Mouse (Mus musculus) embryonic facial prominence, embryonic 15.5 days (tissue): ENCODE measurements around the gene Nr1h2. TPM values are rescaled to one million over a fixed set of nuclear protein-coding genes. Genes with fewer than 3 reads are reported as not detected.

Experiments used
- ATAC-seq: fragments of 200-750 bp; cut with Nextera tagmentation; 2 replicates; pipeline ENCODE4 v1.8.0; 2017; ENCODE audit warnings: low read depth, moderate TSS enrichment; ENCODE audit not compliant: insufficient number of reproducible peaks, low FRiP score, low TSS enrichment
- H3K27ac ChIP-seq: fragments of 300-500 bp; sonication (generic); replicated peaks from 2 replicates; pipeline ENCODE4 v1.5.1; 2015; ENCODE audit warnings: mild to moderate bottlenecking, inconsistent platforms
- H3K27me3 ChIP-seq: fragments of 300-500 bp; sonication (generic); 2 replicates; pipeline ENCODE4 v1.6.1; 2015; ENCODE audit warnings: inconsistent platforms
- H3K36me3 ChIP-seq: fragments of 300-500 bp; sonication (generic); 2 replicates; pipeline ENCODE4 v1.6.1; 2015; ENCODE audit warnings: mild to moderate bottlenecking, inconsistent platforms
- H3K4me1 ChIP-seq: fragments of 300-500 bp; sonication (generic); 2 replicates; pipeline ENCODE4 v1.6.1; 2015; ENCODE audit warnings: inconsistent platforms
- H3K4me2 ChIP-seq: fragments of 300-500 bp; sonication (generic); replicated peaks from 2 replicates; pipeline ENCODE4 v1.6.1; 2015; ENCODE audit warnings: mild to moderate bottlenecking, inconsistent platforms
- H3K4me3 ChIP-seq: fragments of 300-500 bp; sonication (generic); replicated peaks from 2 replicates; pipeline ENCODE4 v1.5.1; 2015; ENCODE audit warnings: mild to moderate bottlenecking, inconsistent platforms
- H3K9ac ChIP-seq: fragments of 300-500 bp; sonication (generic); 2 replicates; pipeline ENCODE4 v1.6.1; 2015; ENCODE audit warnings: inconsistent platforms
- H3K9me3 ChIP-seq: fragments of 300-500 bp; sonication (generic); replicated peaks from 2 replicates; pipeline ENCODE4 v1.6.1; 2016; ENCODE audit warnings: inconsistent platforms
- WGBS: fragments of 180-500 bp; shearing (Covaris S2); methylation state at CpG from one replicate; pipeline ENCODE4 v1.1.7; 2015; 5-methylcytosine and 5-hydroxymethylcytosine counted together
- polyA plus RNA-seq: library from polyadenylated mRNA; unstranded; fragments of >200 nt; fragmentation: Nextera tagmentation; extraction: Ambion mirVana; gene quantifications from 2 replicates; pipeline ENCODE4 v1.2.1, GENCODE M21; 2015

The Nr1h2 gene
- polyA plus RNA-seq, 1 experiment from 2014 or later: 83.4 TPM

DNA sequence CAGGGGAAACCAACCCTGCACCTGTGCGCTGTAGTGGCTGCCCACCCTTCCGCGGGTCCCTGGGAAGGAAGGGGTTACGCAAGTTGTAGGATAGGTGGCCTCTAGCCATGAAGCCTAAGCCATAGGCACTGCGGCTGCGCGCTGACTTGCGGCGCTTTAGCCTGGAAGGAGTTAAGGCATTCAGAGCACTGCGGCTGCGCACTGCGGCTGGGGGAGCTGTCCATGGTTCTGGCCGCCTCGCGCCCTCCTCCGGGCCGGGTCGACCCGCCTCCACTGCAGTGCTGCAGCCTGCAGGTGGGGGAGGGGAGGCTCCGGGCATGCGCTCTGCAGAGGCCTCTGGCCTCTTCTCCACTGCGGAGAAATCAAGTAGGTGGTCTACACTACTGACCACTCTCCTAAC, 40.0 kb upstream of the Nr1h2 start:
- no peak for ATAC-seq
- H3K27ac ChIP-seq: no peak overlapping the region

DNA sequence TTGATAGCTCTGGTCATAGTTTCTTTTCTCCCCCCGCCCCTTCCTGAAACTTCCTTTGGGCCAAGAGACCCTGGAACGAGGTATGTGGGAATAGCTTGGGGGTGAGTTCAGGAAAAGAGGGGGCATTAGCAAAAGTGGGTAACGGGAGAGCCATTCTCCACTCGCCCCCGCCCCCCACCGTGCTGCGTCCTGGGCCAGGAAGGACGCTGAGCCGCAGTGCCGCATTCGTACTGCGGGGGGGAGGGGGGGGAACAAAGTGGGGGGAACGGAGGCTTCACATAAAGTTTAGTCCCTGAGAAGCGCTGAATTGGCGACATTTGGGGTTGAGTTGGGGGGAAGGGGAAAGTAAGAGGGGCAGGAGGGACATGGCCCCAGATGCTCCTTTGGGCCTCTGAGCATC, 39.3 kb upstream of the Nr1h2 start:
- no peaks in the 10 kb centered on the region for H3K9me3 ChIP-seq
- H3K9ac ChIP-seq: no peak overlapping the region
- under 1% methylated on average over 15 of the region's 15 CpGs for WGBS
- H3K4me1 ChIP-seq: peaks cover 44% of the 10 kb centered on the region
- H3K4me3 ChIP-seq: peak overlapping the region; percentile 60; the same call in 1 of the 2 replicates
- ATAC-seq: no peak
- H3K36me3 ChIP-seq: no peaks in the 10 kb centered on the region
- H3K27ac ChIP-seq: no peak overlapping the region
- H3K27me3 ChIP-seq: peaks cover 44% of the 10 kb centered on the region
- no peak overlapping the region for H3K4me2 ChIP-seq

More for the DNA sequence above, 40.0 kb upstream of the Nr1h2 start:
- Histone ChIP-seq H3K9me3 (no peaks in the 10 kb centered on the region), H3K4me1 (peaks cover 37% of the 10 kb centered on the region), H3K27me3 (peaks cover 38% of the 10 kb centered on the region), H3K36me3 (no peaks in the 10 kb centered on the region), H3K4me3 (0 out of 2 replicates have a peak overlapping the region, but pooled peaks have one; percentile 13), H3K9ac (no peak overlapping the region), H3K4me2 (peak overlapping the region; percentile 34)
- WGBS: under 1% methylated on average over 22 of the region's 22 CpGs

DNA sequence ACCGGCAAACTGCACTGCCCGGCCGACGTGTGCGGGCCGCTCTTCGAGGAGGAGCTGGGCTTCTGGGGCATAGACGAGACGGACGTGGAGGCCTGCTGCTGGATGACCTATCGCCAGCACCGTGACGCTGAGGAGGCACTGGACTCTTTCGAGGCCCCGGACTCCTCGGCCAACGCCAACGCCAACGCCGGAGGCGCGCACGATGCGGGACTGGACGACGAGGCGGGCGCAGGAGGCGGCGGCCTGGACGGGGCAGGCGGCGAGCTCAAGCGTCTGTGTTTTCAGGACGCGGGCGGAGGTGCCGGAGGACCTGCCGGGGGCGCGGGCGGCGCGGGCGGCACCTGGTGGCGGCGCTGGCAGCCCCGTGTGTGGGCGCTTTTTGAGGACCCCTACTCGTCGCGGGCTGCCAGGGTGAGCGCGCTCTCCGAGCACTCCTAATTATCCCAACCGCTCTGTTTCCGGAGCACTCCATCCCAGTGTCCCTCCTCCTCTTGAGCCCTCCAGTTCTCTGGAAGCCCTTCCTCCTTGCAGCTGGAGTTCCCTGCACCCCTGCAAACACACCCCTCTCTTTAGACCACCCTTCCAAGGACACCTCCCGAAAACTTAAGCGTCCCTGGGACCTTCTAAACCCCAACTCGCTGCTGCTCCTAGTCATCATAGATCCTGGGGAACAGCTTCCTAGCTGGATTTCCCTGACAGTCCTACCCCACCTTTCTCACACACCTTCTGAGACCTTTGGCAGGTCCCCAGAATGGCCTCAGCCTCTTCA, 37.8 kb upstream of the Nr1h2 start:
- Histone ChIP-seq H3K9ac (peak overlapping the region; percentile 28), H3K36me3 (no peaks in the 10 kb centered on the region), H3K4me2 (peak overlapping the region; percentile 100), H3K27ac (no peak overlapping the region), H3K4me1 (peaks cover 52% of the 10 kb centered on the region), H3K27me3 (peaks cover 59% of the 10 kb centered on the region), H3K4me3 (peak overlapping the region; percentile 60), H3K9me3 (no peaks in the 10 kb centered on the region)
- no peak for ATAC-seq
- under 1% methylated on average over 60 of the region's 60 CpGs for WGBS

DNA sequence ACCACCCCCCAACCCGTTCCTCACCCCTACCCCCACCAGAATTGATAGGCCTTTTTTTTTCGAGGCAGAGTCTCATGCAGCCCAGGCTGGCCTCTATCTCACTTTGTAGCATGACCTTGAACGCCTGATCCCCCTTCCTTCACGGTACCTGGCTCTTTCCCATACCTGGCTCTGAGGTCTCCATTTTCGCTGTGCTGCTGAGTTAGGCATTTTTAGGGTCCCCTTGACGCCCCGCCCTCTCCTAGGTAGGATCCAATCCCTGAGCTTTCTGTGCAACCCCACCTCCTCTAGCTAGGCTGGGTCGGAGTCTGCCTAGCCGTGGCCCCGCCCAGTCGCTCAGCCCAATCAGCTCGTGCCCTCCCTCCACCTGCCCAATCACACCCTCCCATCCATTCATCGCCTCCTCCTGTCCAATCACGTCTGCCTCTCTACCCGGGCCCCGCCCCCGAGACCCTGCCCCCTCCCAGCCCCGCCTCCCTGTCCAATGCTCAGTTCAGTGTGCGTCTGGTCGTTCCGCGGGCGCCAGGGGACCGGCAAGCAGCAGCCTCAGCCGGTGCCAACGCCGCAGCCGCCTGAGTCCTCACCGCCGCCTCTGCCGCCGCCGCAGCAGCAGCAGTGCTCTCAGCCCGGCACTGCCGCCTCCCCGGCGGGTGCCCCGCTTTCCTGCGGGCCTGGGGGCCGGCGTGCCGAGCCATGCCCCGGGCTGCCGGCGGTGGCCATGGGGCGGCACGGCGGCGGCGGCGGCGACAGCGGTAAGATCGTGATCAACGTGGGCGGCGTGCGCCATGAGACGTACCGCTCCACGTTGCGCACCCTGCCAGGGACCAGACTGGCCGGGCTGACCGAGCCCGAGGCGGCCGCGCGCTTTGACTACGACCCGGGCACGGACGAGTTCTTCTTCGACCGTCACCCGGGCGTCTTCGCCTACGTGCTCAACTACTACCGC, 36.9 kb upstream of the Nr1h2 start, which contains the start of gene Kcnc3:
Gene Kcnc3 (plus strand): TSS at position 263 of the 946 bp plus-strand sequence.
- Histone ChIP-seq H3K36me3 (no peaks in the 10 kb centered on the region), H3K9me3 (no peaks in the 10 kb centered on the region), H3K9ac (peak within 1 kb of the TSS; percentile 28), H3K27me3 (peaks cover 68% of the 10 kb centered on the region), H3K4me2 (peak within 1 kb of the TSS; percentile 100), H3K4me1 (peaks cover 56% of the 10 kb centered on the region), H3K4me3 (peak within 1 kb of the TSS; percentile 60), H3K27ac (peak within 1 kb of the TSS; percentile 22; the same call in 1 of the 2 replicates)
- ATAC-seq: peak; percentile 95
- WGBS: under 1% methylated on average over 80 of the region's 80 CpGs

DNA sequence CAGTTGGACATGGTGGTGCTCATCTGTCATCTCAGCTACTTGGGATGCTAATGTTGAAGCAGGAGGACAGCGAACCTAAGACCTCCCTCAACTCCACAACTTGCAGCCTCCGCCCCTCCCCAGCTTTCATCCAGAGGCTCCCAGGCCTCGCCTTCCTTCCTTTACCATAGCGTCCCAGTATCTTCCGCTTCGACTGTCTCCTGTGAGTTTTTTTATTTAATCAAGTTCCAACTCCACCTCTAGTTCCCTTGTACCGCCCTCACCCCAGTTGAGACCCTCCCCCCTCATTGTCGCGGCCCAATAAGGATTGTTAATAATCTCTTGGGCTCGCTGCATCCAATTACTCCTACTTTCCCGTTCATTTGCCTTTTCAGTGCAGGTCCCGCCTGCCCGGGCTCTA, 36.2 kb upstream of the Nr1h2 start:
- H3K27me3 ChIP-seq: peaks cover 75% of the 10 kb centered on the region
- WGBS: 4% methylated on average over 13 of the region's 13 CpGs
- peak overlapping the region; percentile 100 for H3K4me2 ChIP-seq
- peaks cover 56% of the 10 kb centered on the region for H3K4me1 ChIP-seq
- no peaks in the 10 kb centered on the region for H3K36me3 ChIP-seq
- H3K9me3 ChIP-seq: no peaks in the 10 kb centered on the region
- no peak overlapping the region for H3K9ac ChIP-seq
- peak overlapping the region; percentile 22; the same call in 1 of the 2 replicates for H3K27ac ChIP-seq
- ATAC-seq: no peak
- peak overlapping the region; percentile 60 for H3K4me3 ChIP-seq

DNA sequence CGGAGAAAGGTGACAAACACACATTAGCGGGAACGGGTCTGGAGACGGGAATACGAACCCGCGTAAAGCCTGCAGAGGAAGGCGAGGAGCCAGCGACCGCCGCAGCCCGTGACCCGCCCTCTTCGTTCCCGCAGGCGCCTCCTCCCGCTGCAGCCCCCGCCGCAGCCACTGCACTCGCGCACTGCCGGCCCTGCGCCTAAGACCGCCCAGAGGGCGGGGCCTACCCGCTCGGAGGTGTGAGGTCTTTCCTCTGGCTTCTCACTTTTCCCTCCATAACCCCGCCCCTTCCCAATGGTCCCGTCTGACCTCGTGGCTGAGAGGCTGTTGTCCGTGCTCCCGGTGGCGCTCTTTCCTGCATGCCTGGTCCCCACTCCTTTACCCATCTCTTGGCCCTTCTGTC, 35.4 kb upstream of the Nr1h2 start:
- H3K9me3 ChIP-seq: no peaks in the 10 kb centered on the region
- H3K4me3 ChIP-seq: peak overlapping the region; percentile 60
- no peak overlapping the region for H3K27ac ChIP-seq
- peaks cover 79% of the 10 kb centered on the region for H3K27me3 ChIP-seq
- peaks cover 55% of the 10 kb centered on the region for H3K4me1 ChIP-seq
- under 1% methylated on average over 33 of the region's 33 CpGs for WGBS
- no peak overlapping the region for H3K9ac ChIP-seq
- ATAC-seq: no peak
- H3K36me3 ChIP-seq: no peaks in the 10 kb centered on the region
- H3K4me2 ChIP-seq: peak overlapping the region; percentile 100

DNA sequence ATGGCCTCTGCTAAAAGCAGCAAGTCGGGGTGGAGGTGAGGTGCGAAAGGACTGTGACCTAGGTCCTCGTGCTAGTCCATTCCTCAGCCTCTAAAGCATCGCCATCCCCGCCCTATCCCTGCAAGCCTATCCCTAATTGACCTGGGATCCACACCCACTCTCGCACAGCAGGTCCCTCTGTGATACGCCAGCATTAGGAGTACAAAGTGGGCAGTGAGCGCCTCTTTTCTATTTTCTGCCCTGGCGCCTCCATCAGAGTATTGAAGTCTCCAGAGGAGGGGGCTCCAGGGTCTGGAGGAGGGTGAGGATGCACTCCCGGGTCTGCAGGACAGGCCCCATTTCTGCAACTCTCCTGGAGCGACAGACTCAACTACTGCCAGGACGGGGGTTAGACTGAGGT, 34.6 kb upstream of the Nr1h2 start:
- Histone ChIP-seq H3K9ac (no peak overlapping the region), H3K4me2 (peak overlapping the region; percentile 100), H3K9me3 (no peaks in the 10 kb centered on the region), H3K27me3 (peaks cover 74% of the 10 kb centered on the region), H3K4me1 (peaks cover 48% of the 10 kb centered on the region), H3K4me3 (peak overlapping the region; percentile 60), H3K36me3 (no peaks in the 10 kb centered on the region), H3K27ac (no peak overlapping the region)
- 7% methylated on average over 12 of the region's 12 CpGs for WGBS
- no peak for ATAC-seq

DNA sequence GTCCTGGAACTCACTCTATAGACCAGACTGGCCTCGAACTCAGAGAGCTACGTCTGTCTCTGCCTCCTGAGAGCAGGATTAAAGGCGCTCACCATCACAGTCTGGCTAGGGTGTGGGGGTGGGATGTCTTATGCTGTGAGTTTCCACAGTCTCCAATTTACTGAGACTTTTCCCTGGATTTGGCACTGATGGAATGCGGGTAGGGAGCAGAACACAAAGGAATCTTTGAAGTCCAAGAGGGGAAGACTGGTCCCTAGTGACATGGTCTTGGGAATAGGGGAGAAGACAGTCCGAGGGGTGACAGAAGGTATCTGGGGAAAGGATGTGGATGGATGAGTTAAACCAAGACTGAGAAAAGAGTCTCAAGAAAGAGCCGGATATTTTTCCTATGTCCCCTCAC, 33.9 kb upstream of the Nr1h2 start:
- Histone ChIP-seq H3K9me3 (no peaks in the 10 kb centered on the region), H3K27me3 (peaks cover 68% of the 10 kb centered on the region), H3K36me3 (no peaks in the 10 kb centered on the region), H3K4me1 (peaks cover 45% of the 10 kb centered on the region), H3K27ac (no peak overlapping the region), H3K4me3 (0 out of 2 replicates have a peak overlapping the region, but pooled peaks have one; percentile 38), H3K4me2 (0 out of 2 replicates have a peak overlapping the region, but pooled peaks have one; percentile 62), H3K9ac (no peak overlapping the region)
- ATAC-seq: no peak
- 35% methylated on average over 6 of the region's 6 CpGs for WGBS

DNA sequence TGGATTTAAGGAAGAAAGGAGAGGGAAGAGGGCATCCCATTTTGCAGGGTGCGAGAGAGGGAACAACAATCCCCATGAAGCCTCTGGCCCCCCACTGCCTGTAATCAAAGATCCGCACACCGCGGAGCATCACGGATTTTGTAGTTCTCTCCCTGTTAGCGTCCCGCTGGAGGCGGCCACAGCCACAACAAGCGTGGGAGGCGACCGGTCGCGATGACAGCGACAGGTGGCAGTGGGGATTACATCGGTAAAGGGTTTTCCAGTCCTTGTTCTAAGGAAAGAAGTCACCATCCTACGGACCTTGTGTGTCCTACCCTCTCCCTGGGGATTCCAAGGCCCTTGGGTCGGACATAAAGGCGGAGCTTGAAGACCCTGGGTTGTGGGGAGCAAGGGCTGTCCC, 33.2 kb upstream of the Nr1h2 start:
- peak overlapping the region; percentile 38 for H3K4me3 ChIP-seq
- no peak overlapping the region for H3K27ac ChIP-seq
- H3K9ac ChIP-seq: no peak overlapping the region
- H3K4me1 ChIP-seq: peaks cover 45% of the 10 kb centered on the region
- H3K9me3 ChIP-seq: no peaks in the 10 kb centered on the region
- no peaks in the 10 kb centered on the region for H3K36me3 ChIP-seq
- under 1% methylated on average over 18 of the region's 18 CpGs for WGBS
- no peak for ATAC-seq
- H3K4me2 ChIP-seq: peak overlapping the region; percentile 62
- peaks cover 60% of the 10 kb centered on the region for H3K27me3 ChIP-seq

DNA sequence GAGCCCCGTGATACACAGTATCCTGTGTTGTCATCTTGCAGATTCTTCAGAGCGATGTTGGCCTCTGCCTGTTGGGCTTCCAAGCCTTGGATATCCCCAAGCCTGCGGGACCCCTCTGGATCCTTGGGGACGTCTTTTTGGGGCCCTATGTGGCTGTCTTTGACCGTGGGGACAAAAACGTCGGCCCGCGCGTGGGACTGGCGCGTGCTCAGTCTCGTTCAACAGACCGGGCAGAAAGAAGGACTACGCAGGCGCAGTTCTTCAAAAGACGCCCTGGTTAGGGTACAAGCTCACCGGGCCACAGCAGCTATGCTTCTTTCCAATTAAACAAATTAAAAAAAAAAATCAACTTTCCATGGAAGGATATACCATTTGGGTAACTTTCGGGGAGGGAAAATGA, 32.8 kb upstream of the Nr1h2 start:
- H3K27ac ChIP-seq: no peak overlapping the region
- WGBS: 8% methylated on average over 19 of the region's 19 CpGs
- H3K9ac ChIP-seq: no peak overlapping the region
- no peaks in the 10 kb centered on the region for H3K9me3 ChIP-seq
- ATAC-seq: no peak
- H3K36me3 ChIP-seq: no peaks in the 10 kb centered on the region
- peak overlapping the region; percentile 62 for H3K4me2 ChIP-seq
- peak overlapping the region; percentile 38 for H3K4me3 ChIP-seq
- H3K4me1 ChIP-seq: peaks cover 40% of the 10 kb centered on the region
- peaks cover 56% of the 10 kb centered on the region for H3K27me3 ChIP-seq

DNA sequence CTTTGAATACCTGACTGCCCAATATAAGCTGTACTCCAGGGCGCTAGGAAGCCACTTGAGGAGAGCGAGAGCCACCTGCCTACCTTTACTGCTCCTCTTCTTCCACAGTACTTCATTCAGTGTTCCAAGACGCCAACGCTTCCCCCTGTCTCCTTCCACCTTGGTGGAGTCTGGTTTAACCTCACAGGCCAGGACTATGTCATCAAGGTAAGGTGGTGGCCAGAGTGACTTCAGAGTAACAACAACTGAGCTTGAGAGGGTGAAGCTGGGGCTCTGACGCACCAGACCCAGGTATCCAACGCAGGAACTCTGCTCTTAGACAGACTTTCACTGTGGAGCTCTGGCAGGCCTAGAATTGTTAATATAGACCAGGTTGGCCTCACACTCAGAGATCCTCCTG, 31.9 kb upstream of the Nr1h2 start:
- no peak for ATAC-seq
- Histone ChIP-seq H3K9me3 (no peaks in the 10 kb centered on the region), H3K36me3 (no peaks in the 10 kb centered on the region), H3K27me3 (peaks cover 48% of the 10 kb centered on the region), H3K4me2 (no peak overlapping the region), H3K27ac (no peak overlapping the region), H3K9ac (no peak overlapping the region), H3K4me3 (no peak overlapping the region), H3K4me1 (peaks cover 33% of the 10 kb centered on the region)
- 89% methylated on average over 6 of the region's 6 CpGs for WGBS
